8 mouse cellular contexts compared by ENCODE assay signal in genomic region chr8:69328301-69329288, GRCm38 (mm10). TPM values are rescaled to one million over a fixed set of nuclear protein-coding genes. Genes with fewer than 3 reads are reported as not detected.
DNase-seq lines count a peak whose midpoint lies in the region; ATAC-seq and TF ChIP-seq lines count a peak whose summit lies in the region.

No protein-coding gene starts in this region.

- H3K4me1 ChIP-seq in hindbrain, embryonic 16.5 days (ENCODE audit: control insufficient read depth, insufficient read depth, low read depth, low read length), result no peaks in the 10 kb centered on the region

- peak; percentile 94 for TF ChIP-seq CTCF in gastrocnemius, adult 2 months (IDR thresholded peaks at IDR 0.05)

- peak overlapping the region; percentile 69 for H3K4me2 ChIP-seq in hindbrain, embryonic 16.5 days (ENCODE audit: low read length)

- peak overlapping the region; percentile 68 for H3K9ac ChIP-seq in hindbrain, embryonic 16.5 days (ENCODE audit: low read depth, low read length)

- DNase-seq in R1 (ENCODE audit: low read depth, low spot score), result peak; percentile 85
- DNase-seq in cerebellum, postnatal 25 days, result peak; percentile 92 to 94
- peak; percentile 72 for DNase-seq in gastrocnemius, adult 2 months
- peak; percentile 83 for DNase-seq in left cerebral cortex, adult 11 months (ENCODE audit: low spot score)
- DNase-seq in lung, postnatal 36 days, result peak; percentile 94
- DNase-seq in retina, postnatal 1 day, result peak; percentile 83
- DNase-seq in urinary bladder, adult 18-20 months (ENCODE audit: low spot score in 2 of 2), result peak; percentile 55 to 87

- H3K27me3 ChIP-seq in hindbrain, embryonic 16.5 days (replicated peaks; ENCODE audit: control insufficient read depth, insufficient read depth, low read length), result no peaks in the 10 kb centered on the region

- no peak overlapping the region for H3K27ac ChIP-seq in gastrocnemius, adult 2 months
- H3K27ac ChIP-seq in hindbrain, embryonic 16.5 days (ENCODE audit: low read depth, low read length), result no peak overlapping the region

- intact Hi-C loops in gastrocnemius, adult 2 months (cut with DNase I), result loop anchor here (5.0 kb wide), 1 partner anchor 219 kb away; no protein-coding TSS in a partner anchor

- no peaks in the 10 kb centered on the region for H3K36me3 ChIP-seq in hindbrain, embryonic 16.5 days (ENCODE audit: control insufficient read depth, insufficient read depth, low read length)

- 11% methylated on average over 24 of the region's 24 CpGs for WGBS in hindbrain, embryonic 16.5 days

- peak overlapping the region; percentile 70 for H3K4me3 ChIP-seq in gastrocnemius, adult 2 months
- peak overlapping the region; percentile 42 for H3K4me3 ChIP-seq in hindbrain, embryonic 16.5 days (ENCODE audit: low read length)

- ATAC-seq in hindbrain, embryonic 16.5 days, result peak; percentile 95

- H3K9me3 ChIP-seq in hindbrain, embryonic 16.5 days (ENCODE audit: control insufficient read depth, low read length), result no peaks in the 10 kb centered on the region

RNA-seq across cellular contexts. Expression of gene D130040H23Rik, which starts 57.7 kb away (rescaled TPM):
- under 1 TPM in 1 of 2 experiments, not detected in 1; 0.20 TPM for total RNA-seq in gastrocnemius, adult 2 months (2021)
- 8.8 and 8.9 TPM in 2 replicates for polyA plus RNA-seq in hindbrain, embryonic 16.5 days (2015; fragmentation: Nextera tagmentation; extraction: Ambion mirVana)
